Mouse (Mus musculus): ENCODE data around the gene Zic2. TPM values are rescaled to one million over a fixed set of nuclear protein-coding genes. Genes with fewer than 3 reads are reported as not detected.

Zic2 gene
- total and polyA plus RNA-seq, 3 experiments, result 0.16 TPM; not detected in 2

DNA sequence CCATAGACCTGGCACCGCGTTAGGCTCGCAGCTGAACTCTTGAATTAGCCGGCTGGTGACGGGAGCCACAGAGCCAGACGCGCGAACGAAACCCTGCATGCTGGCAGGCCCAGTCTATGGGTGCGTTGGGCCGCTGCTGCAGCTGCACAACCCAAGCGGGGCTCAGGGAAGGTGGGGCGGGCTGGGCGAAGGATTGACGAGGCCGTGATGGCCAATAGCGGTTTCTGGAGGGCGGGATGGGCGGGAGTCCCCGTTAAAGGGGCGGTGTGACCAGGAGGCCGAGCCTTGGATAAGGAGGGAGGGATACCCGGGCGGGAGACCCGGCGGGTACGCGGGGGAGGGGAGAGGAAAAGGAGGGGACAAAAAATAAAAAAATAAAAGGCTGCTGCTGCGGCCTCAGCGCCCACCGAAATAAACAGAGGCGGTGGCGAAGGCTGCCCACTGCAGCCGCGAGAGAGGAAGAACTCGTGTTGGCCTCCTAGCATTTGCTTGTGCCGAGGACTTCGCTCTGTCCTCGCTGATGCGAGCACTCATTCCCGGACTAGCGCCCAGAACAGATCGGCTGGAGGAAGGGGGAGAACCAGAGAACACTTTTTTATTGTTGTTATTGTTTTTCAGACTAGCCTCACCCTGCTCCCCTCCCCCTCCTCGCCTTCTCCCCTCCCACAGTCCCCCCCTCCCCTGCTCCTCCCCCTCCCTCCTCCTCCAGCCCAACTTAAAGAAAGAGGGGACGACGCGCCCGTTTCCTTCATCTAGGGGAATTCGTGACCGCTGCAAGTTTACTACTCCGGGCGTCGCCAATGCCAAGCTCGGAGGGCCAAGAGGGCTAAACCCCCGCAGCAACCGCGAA, 969 bp upstream of the Zic2 start:
- TF ChIP-seq CTCF (IDR thresholded peaks at IDR 0.05; ENCODE audit: low read depth, low read length), result no peak
- TF ChIP-seq TAL1 (conservative IDR thresholded peaks at IDR 0.05; ENCODE audit: low read depth, low read length), result no peak
- no peak for TF ChIP-seq GATA1 (IDR thresholded peaks at IDR 0.05; ENCODE audit: borderline replicate concordance, low read length)
- TF ChIP-seq POLR2AphosphoS5 (IDR thresholded peaks at IDR 0.05; ENCODE audit: insufficient replicate concordance, low read depth, low read length), result no peak
- no peak for TF ChIP-seq GATA2 (IDR thresholded peaks at IDR 0.05; ENCODE audit: borderline replicate concordance, low read depth, low read length)
- peaks cover 19% of the 10 kb centered on the region; the same call in 1 of the 2 replicates for H3K27me3 ChIP-seq (ENCODE audit: insufficient read depth, low read length)
- DNase-seq (ENCODE audit: low spot score), result no peak
- peaks cover 39% of the 10 kb centered on the region for H3K9me3 ChIP-seq (replicated peaks)
- no peaks in the 10 kb centered on the region for H3K4me1 ChIP-seq (ENCODE audit: insufficient read depth, low read depth, low read length)
- ATAC-seq (ENCODE audit: extremely low read depth, insufficient number of reproducible peaks, low FRiP score, poor library complexity, severe bottlenecking), result no peak
- H3K4me3 ChIP-seq (ENCODE audit: low read depth, low read length), result peak overlapping the region; percentile 18; the same call in 1 of the 2 replicates
- no peaks in the 10 kb centered on the region for H3K36me3 ChIP-seq (replicated peaks)

DNA sequence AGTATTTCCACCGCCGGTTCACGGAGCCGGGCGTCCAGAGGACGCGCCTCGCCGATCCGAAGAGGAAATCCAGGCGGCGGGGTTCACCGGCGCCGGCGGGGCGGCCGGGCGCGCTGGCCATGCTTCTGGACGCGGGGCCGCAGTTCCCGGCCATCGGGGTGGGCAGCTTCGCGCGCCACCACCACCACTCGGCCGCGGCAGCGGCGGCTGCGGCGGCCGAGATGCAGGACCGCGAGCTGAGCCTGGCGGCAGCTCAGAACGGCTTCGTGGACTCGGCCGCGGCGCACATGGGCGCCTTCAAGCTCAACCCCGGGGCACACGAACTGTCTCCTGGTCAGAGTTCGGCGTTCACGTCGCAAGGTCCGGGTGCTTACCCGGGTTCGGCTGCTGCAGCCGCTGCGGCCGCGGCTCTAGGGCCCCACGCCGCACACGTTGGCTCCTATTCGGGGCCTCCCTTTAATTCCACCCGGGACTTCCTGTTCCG, 364 bp downstream of the Zic2 start:
- H3K36me3 ChIP-seq (replicated peaks), result no peaks in the 10 kb centered on the region
- ATAC-seq (ENCODE audit: extremely low read depth, insufficient number of reproducible peaks, low FRiP score, poor library complexity, severe bottlenecking), result no peak
- no peak for DNase-seq (ENCODE audit: low spot score)
- H3K9me3 ChIP-seq (replicated peaks), result peaks cover 39% of the 10 kb centered on the region
- peaks cover 19% of the 10 kb centered on the region; the same call in 1 of the 2 replicates for H3K27me3 ChIP-seq (ENCODE audit: insufficient read depth, low read length)
- H3K4me1 ChIP-seq (ENCODE audit: insufficient read depth, low read depth, low read length), result no peaks in the 10 kb centered on the region
- TF ChIP-seq CTCF (IDR thresholded peaks at IDR 0.05; ENCODE audit: low read depth, low read length) (no peak), GATA1 (IDR thresholded peaks at IDR 0.05; ENCODE audit: borderline replicate concordance, low read length) (no peak), POLR2AphosphoS5 (IDR thresholded peaks at IDR 0.05; ENCODE audit: insufficient replicate concordance, low read depth, low read length) (no peak), TAL1 (conservative IDR thresholded peaks at IDR 0.05; ENCODE audit: low read depth, low read length) (no peak), GATA2 (IDR thresholded peaks at IDR 0.05; ENCODE audit: borderline replicate concordance, low read depth, low read length) (no peak)
- peak overlapping the region; percentile 37; the same call in 1 of the 2 replicates for H3K4me3 ChIP-seq (ENCODE audit: low read depth, low read length)

DNA sequence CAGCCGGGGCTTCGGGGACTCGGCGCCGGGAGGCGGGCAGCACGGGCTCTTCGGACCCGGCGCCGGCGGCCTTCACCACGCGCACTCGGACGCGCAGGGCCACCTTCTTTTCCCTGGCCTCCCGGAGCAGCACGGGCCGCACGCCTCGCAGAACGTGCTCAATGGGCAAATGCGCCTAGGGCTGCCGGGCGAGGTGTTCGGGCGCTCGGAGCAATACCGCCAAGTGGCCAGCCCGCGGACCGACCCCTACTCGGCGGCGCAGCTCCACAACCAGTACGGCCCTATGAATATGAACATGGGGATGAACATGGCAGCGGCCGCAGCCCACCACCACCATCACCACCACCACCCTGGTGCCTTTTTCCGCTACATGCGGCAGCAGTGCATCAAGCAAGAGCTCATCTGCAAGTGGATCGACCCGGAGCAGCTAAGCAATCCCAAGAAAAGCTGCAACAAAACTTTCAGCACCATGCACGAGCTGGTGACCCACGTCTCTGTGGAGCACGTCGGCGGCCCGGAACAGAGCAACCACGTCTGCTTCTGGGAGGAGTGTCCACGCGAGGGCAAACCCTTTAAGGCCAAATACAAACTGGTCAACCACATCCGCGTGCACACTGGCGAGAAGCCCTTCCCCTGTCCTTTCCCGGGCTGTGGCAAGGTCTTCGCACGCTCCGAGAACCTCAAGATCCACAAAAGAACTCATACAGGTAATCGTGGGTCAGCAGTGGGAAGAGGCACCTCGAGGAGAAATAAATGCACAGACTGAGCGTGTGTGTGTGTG, 996 bp downstream of the Zic2 start:
- peak overlapping the region; percentile 37; the same call in 1 of the 2 replicates for H3K4me3 ChIP-seq (ENCODE audit: low read depth, low read length)
- H3K36me3 ChIP-seq (replicated peaks), result no peaks in the 10 kb centered on the region
- no peak for ATAC-seq (ENCODE audit: extremely low read depth, insufficient number of reproducible peaks, low FRiP score, poor library complexity, severe bottlenecking)
- TF ChIP-seq TAL1 (conservative IDR thresholded peaks at IDR 0.05; ENCODE audit: low read depth, low read length), result no peak
- H3K4me1 ChIP-seq (ENCODE audit: insufficient read depth, low read depth, low read length), result no peaks in the 10 kb centered on the region
- H3K9me3 ChIP-seq (replicated peaks), result peaks cover 39% of the 10 kb centered on the region
- no peak for DNase-seq (ENCODE audit: low spot score)
- H3K27me3 ChIP-seq (ENCODE audit: insufficient read depth, low read length), result peaks cover 21% of the 10 kb centered on the region; the same call in 1 of the 2 replicates

DNA sequence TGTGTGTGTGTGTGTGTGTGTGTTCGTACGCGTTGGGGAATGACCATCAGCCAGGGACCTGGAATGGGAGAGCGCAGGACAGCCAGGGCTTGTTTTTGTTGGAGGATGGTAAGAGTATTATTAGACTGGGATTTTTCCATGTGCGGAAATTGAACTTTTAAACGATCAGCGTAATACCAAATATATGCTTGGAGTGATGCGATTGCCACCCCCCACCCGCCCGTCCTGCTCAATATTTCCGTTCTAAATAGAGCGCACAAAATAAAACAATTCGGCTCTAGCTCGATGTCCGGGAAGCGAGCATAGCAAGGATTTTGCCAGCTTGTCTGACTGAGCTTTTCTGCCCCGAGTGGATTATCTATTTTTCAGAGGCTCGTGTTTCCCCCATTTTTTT, 1.6 kb downstream of the Zic2 start:
- no peak overlapping the region for H3K4me3 ChIP-seq (ENCODE audit: low read depth, low read length)
- DNase-seq (ENCODE audit: low spot score) (no peak), ATAC-seq (ENCODE audit: extremely low read depth, insufficient number of reproducible peaks, low FRiP score, poor library complexity, severe bottlenecking) (no peak)
- TF ChIP-seq POLR2AphosphoS5 (IDR thresholded peaks at IDR 0.05; ENCODE audit: insufficient replicate concordance, low read depth, low read length) (no peak), TAL1 (conservative IDR thresholded peaks at IDR 0.05; ENCODE audit: low read depth, low read length) (no peak), GATA2 (IDR thresholded peaks at IDR 0.05; ENCODE audit: borderline replicate concordance, low read depth, low read length) (no peak), GATA1 (IDR thresholded peaks at IDR 0.05; ENCODE audit: borderline replicate concordance, low read length) (no peak), CTCF (IDR thresholded peaks at IDR 0.05; ENCODE audit: low read depth, low read length) (no peak)
- no peaks in the 10 kb centered on the region for H3K36me3 ChIP-seq (replicated peaks)
- peaks cover 23% of the 10 kb centered on the region; the same call in 1 of the 2 replicates for H3K27me3 ChIP-seq (ENCODE audit: insufficient read depth, low read length)
- peaks cover 39% of the 10 kb centered on the region for H3K9me3 ChIP-seq (replicated peaks)
- H3K4me1 ChIP-seq (ENCODE audit: insufficient read depth, low read depth, low read length), result no peaks in the 10 kb centered on the region

DNA sequence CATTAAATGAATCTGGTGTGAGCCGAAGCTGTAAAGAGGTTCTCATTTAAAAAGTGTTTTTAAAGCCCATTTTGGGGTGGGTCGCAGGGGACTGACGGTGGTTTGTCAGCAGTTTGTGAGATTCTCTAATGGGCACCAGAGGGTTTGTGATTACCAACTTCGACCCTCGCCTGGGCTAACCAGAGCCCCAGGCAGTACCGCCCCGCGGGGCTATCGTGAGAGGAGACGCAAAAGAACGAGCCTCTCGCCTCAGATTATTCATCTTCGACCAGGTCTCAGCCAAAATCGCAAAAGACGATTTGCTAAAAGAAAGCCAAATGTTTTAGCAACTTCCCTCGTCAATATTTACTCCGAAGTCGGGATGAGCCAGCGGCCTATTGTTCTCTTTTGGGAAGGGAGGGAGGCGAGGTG, 2.0 kb downstream of the Zic2 start:
- no peak for DNase-seq (ENCODE audit: low spot score)
- TF ChIP-seq GATA2 (IDR thresholded peaks at IDR 0.05; ENCODE audit: borderline replicate concordance, low read depth, low read length), result no peak
- TF ChIP-seq POLR2AphosphoS5 (IDR thresholded peaks at IDR 0.05; ENCODE audit: insufficient replicate concordance, low read depth, low read length), result no peak
- no peak for TF ChIP-seq GATA1 (IDR thresholded peaks at IDR 0.05; ENCODE audit: borderline replicate concordance, low read length)
- no peak for TF ChIP-seq CTCF (IDR thresholded peaks at IDR 0.05; ENCODE audit: low read depth, low read length)
- TF ChIP-seq TAL1 (conservative IDR thresholded peaks at IDR 0.05; ENCODE audit: low read depth, low read length), result no peak
- H3K4me1 ChIP-seq (ENCODE audit: insufficient read depth, low read depth, low read length), result no peaks in the 10 kb centered on the region
- H3K36me3 ChIP-seq (replicated peaks), result no peaks in the 10 kb centered on the region
- H3K27me3 ChIP-seq (ENCODE audit: insufficient read depth, low read length), result peaks cover 27% of the 10 kb centered on the region; the same call in 1 of the 2 replicates
- no peak overlapping the region for H3K4me3 ChIP-seq (ENCODE audit: low read depth, low read length)
- peaks cover 39% of the 10 kb centered on the region for H3K9me3 ChIP-seq (replicated peaks)
- ATAC-seq (ENCODE audit: extremely low read depth, insufficient number of reproducible peaks, low FRiP score, poor library complexity, severe bottlenecking), result no peak
